Mouse (Mus musculus) forebrain, embryonic 14.5 days (tissue): ENCODE measurements around the gene Cmtm8. TPM values are rescaled to one million over a fixed set of nuclear protein-coding genes. Genes with fewer than 3 reads are reported as not detected.

Experiments used
- ATAC-seq: fragments of 200-750 bp; cut with Nextera tagmentation; 2 replicates; pipeline ENCODE4 v1.8.0; 2017; ENCODE audit warnings: mild to moderate bottlenecking, moderate library complexity
- DNase-seq: peaks from one replicate; pipeline ENCODE4 v3.0.0-alpha.2; 2015; ENCODE audit warnings: low spot score
- H3K27ac ChIP-seq: fragments of 300-500 bp; sonication (generic); 2 replicates; pipeline ENCODE4 v1.5.1; 2014; ENCODE audit warnings: low read depth, mild to moderate bottlenecking, control low read depth, low read length, moderate library complexity
- H3K27me3 ChIP-seq: fragments of 300-500 bp; sonication (generic); replicated peaks from 2 replicates; pipeline ENCODE4 v1.6.1; 2014; ENCODE audit warnings: low read length, control low read depth, mixed read lengths; ENCODE audit not compliant: control insufficient read depth, insufficient read depth
- H3K36me3 ChIP-seq: fragments of 300-500 bp; sonication (generic); 2 replicates; pipeline ENCODE4 v1.6.1; 2014; ENCODE audit warnings: low read length, control low read depth; ENCODE audit not compliant: control insufficient read depth, insufficient read depth
- H3K4me1 ChIP-seq: fragments of 300-500 bp; sonication (generic); 2 replicates; pipeline ENCODE4 v1.6.1; 2014; ENCODE audit warnings: antibody characterized with exemption, low read length, control low read depth; ENCODE audit not compliant: control insufficient read depth, insufficient read depth
- H3K4me2 ChIP-seq: fragments of 300-500 bp; sonication (generic); 2 replicates; pipeline ENCODE4 v1.6.1; 2014; ENCODE audit warnings: mild to moderate bottlenecking, control low read depth, low read length
- H3K4me3 ChIP-seq: fragments of 300-500 bp; sonication (generic); 2 replicates; pipeline ENCODE4 v1.5.1; 2014; ENCODE audit warnings: low read depth, low read length, control low read depth
- H3K9ac ChIP-seq: fragments of 300-500 bp; sonication (generic); 2 replicates; pipeline ENCODE4 v1.6.1; 2014; ENCODE audit warnings: mild to moderate bottlenecking, low read length, control low read depth, moderate library complexity
- H3K9me3 ChIP-seq: fragments of 300-500 bp; sonication (generic); replicated peaks from 2 replicates; pipeline ENCODE4 v1.6.1; 2016; ENCODE audit warnings: low read length, control low read depth, mixed read lengths; ENCODE audit not compliant: control insufficient read depth
- WGBS: fragments of 180-500 bp; shearing (Covaris S2); extraction: QIAGEN DNeasy Blood & Tissue Kit; methylation state at CpG from one replicate; pipeline ENCODE4 v1.1.7; 2014; 5-methylcytosine and 5-hydroxymethylcytosine counted together
- polyA plus RNA-seq: library from polyadenylated mRNA; unstranded; fragments of >200 nt; fragmentation: Nextera tagmentation; extraction: Ambion mirVana; gene quantifications from 2 replicates; pipeline ENCODE4 v1.2.1, GENCODE M21; 2014

Cmtm8 gene
- polyA plus RNA-seq, 1 experiment from 2014 or later: 8.7 TPM

GRCm38 (mm10) chr9:114854686-114855085 lies 10.7 kb upstream of the Cmtm8 start:
- WGBS: 60% methylated on average over 9 of the region's 9 CpGs
- Histone ChIP-seq H3K9me3 (no peaks in the 10 kb centered on the region), H3K4me3 (no peak overlapping the region), H3K9ac (no peak overlapping the region), H3K27ac (no peak overlapping the region), H3K27me3 (no peaks in the 10 kb centered on the region), H3K4me2 (no peak overlapping the region), H3K36me3 (no peaks in the 10 kb centered on the region), H3K4me1 (peaks cover 3% of the 10 kb centered on the region; the same call in 1 of the 2 replicates)
- peak; percentile 89 for ATAC-seq
- DNase-seq: peak; percentile 78

GRCm38 (mm10) chr9:114853336-114853735 lies 9.4 kb upstream of the Cmtm8 start:
- ATAC-seq: no peak
- DNase-seq: peak; percentile 20
- H3K4me3 ChIP-seq: no peak overlapping the region
- H3K27me3 ChIP-seq: no peaks in the 10 kb centered on the region
- H3K36me3 ChIP-seq: no peaks in the 10 kb centered on the region
- no peak overlapping the region for H3K9ac ChIP-seq
- no peak overlapping the region for H3K4me2 ChIP-seq
- peaks cover 3% of the 10 kb centered on the region; the same call in 1 of the 2 replicates for H3K4me1 ChIP-seq
- H3K9me3 ChIP-seq: no peaks in the 10 kb centered on the region
- WGBS: 71% methylated on average over 15 of the region's 15 CpGs
- H3K27ac ChIP-seq: no peak overlapping the region

GRCm38 (mm10) chr9:114851419-114852190 lies 7.6 kb upstream of the Cmtm8 start:
- H3K27me3 ChIP-seq: no peaks in the 10 kb centered on the region
- 80% methylated on average over 8 of the region's 8 CpGs for WGBS

GRCm38 (mm10) chr9:114843634-114844016 lies 331 bp downstream of the Cmtm8 start:
- WGBS: 1% methylated on average over 38 of the region's 40 CpGs
- peak overlapping the region; percentile 70 for H3K9ac ChIP-seq
- DNase-seq: peak; percentile 50

More at GRCm38 (mm10) chr9:114851419-114852190, 7.6 kb upstream of the Cmtm8 start:
- Histone ChIP-seq H3K4me3 (no peak overlapping the region), H3K4me2 (no peak overlapping the region), H3K9ac (no peak overlapping the region), H3K4me1 (peaks cover 3% of the 10 kb centered on the region; the same call in 1 of the 2 replicates), H3K36me3 (no peaks in the 10 kb centered on the region), H3K27ac (no peak overlapping the region), H3K9me3 (no peaks in the 10 kb centered on the region)
- ATAC-seq (no peak), DNase-seq (no peak)

GRCm38 (mm10) chr9:114842886-114843285 lies 1.1 kb downstream of the Cmtm8 start:
- Histone ChIP-seq H3K9ac (no peak overlapping the region), H3K36me3 (no peaks in the 10 kb centered on the region), H3K4me1 (peaks cover 3% of the 10 kb centered on the region; the same call in 1 of the 2 replicates), H3K4me2 (peak overlapping the region; percentile 96), H3K9me3 (no peaks in the 10 kb centered on the region), H3K27ac (no peak overlapping the region), H3K27me3 (peaks cover 8% of the 10 kb centered on the region), H3K4me3 (peak overlapping the region; percentile 64; the same call in 1 of the 2 replicates)
- no peak for ATAC-seq
- 26% methylated on average over 9 of the region's 9 CpGs for WGBS
- no peak for DNase-seq

More at GRCm38 (mm10) chr9:114843634-114844016, 331 bp downstream of the Cmtm8 start:
- Histone ChIP-seq H3K27me3 (peaks cover 8% of the 10 kb centered on the region), H3K4me1 (peaks cover 3% of the 10 kb centered on the region; the same call in 1 of the 2 replicates), H3K27ac (no peak overlapping the region), H3K4me2 (peak overlapping the region; percentile 96), H3K4me3 (peak overlapping the region; percentile 64), H3K9me3 (no peaks in the 10 kb centered on the region), H3K36me3 (no peaks in the 10 kb centered on the region)
- ATAC-seq: peak; percentile 81

- Histone ChIP-seq H3K27me3 (peaks cover 8% of the 10 kb centered on the region), H3K9ac (no peak overlapping the region), H3K27ac (no peak overlapping the region), H3K36me3 (no peaks in the 10 kb centered on the region), H3K4me2 (no peak overlapping the region), H3K9me3 (no peaks in the 10 kb centered on the region), H3K4me3 (no peak overlapping the region), H3K4me1 (peaks cover 3% of the 10 kb centered on the region; the same call in 1 of the 2 replicates)
- 86% methylated on average over 7 of the region's 7 CpGs for WGBS
- ATAC-seq (no peak), DNase-seq (no peak)
These were observed 1.7 kb downstream of the Cmtm8 start for GRCm38 (mm10) chr9:114842269-114842668.

- ATAC-seq: no peak
- 87% methylated on average over 5 of the region's 5 CpGs for WGBS
These were observed 5.1 kb downstream of the Cmtm8 start for GRCm38 (mm10) chr9:114838870-114839269.

GRCm38 (mm10) chr9:114831527-114831926 lies 12.4 kb downstream of the Cmtm8 start:
- H3K4me3 ChIP-seq: no peak overlapping the region
- peaks cover 3% of the 10 kb centered on the region; the same call in 1 of the 2 replicates for H3K4me1 ChIP-seq
- no peak for ATAC-seq

More at GRCm38 (mm10) chr9:114838870-114839269, 5.1 kb downstream of the Cmtm8 start:
- no peak overlapping the region for H3K4me3 ChIP-seq
- H3K4me2 ChIP-seq: no peak overlapping the region
- H3K27me3 ChIP-seq: peaks cover 4% of the 10 kb centered on the region; the same call in 1 of the 2 replicates
- no peaks in the 10 kb centered on the region for H3K36me3 ChIP-seq
- H3K27ac ChIP-seq: no peak overlapping the region
- H3K9ac ChIP-seq: no peak overlapping the region
- no peaks in the 10 kb centered on the region for H3K4me1 ChIP-seq
- DNase-seq: no peak
- no peaks in the 10 kb centered on the region for H3K9me3 ChIP-seq

GRCm38 (mm10) chr9:114830351-114830750 lies 13.6 kb downstream of the Cmtm8 start:
- peaks cover 3% of the 10 kb centered on the region; the same call in 1 of the 2 replicates for H3K4me1 ChIP-seq
- no peaks in the 10 kb centered on the region for H3K9me3 ChIP-seq
- no peaks in the 10 kb centered on the region for H3K36me3 ChIP-seq
- H3K27ac ChIP-seq: no peak overlapping the region
- DNase-seq (peak; percentile 30), ATAC-seq (no peak)
- 15% methylated on average over 7 of the region's 7 CpGs for WGBS
- H3K4me3 ChIP-seq: no peak overlapping the region
- no peak overlapping the region for H3K4me2 ChIP-seq
- no peaks in the 10 kb centered on the region for H3K27me3 ChIP-seq
- no peak overlapping the region for H3K9ac ChIP-seq

More at GRCm38 (mm10) chr9:114831527-114831926, 12.4 kb downstream of the Cmtm8 start:
- no peak overlapping the region for H3K4me2 ChIP-seq
- WGBS: 38% methylated on average over 6 of the region's 6 CpGs
- no peak for DNase-seq
- no peaks in the 10 kb centered on the region for H3K27me3 ChIP-seq
- no peaks in the 10 kb centered on the region for H3K36me3 ChIP-seq
- no peak overlapping the region for H3K9ac ChIP-seq
- no peaks in the 10 kb centered on the region for H3K9me3 ChIP-seq
- H3K27ac ChIP-seq: no peak overlapping the region
